17 mouse cellular contexts compared by ENCODE assay signal in the genomic region with DNA sequence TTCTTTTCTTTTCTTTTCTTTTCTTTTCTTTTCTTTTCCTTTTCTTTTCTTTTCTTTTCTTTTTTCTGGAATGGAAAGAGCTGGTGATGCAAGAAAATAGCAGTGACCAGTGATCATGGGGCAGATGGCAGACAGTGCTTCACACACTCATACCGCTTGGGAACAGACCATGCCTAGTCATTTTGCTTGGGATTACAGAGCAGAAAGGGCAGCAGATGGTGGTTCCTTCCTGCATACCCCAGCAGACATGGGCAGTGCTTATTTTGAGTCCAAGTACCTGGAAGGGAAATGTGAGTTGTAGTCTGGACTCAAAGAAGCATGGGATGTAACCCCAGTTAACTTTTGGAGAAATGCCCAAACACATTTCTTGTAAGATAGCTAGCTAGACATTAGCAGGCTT.
"Had no signal": no experiment of that assay in that cellular context is flagged by ENCODE, and none has a peak within 500 bp of the region (broad histone marks: within the 10 kb centered on the region; RNA-seq: fewer than 3 reads in every experiment).

No protein-coding gene starts in this region.

- H3K9ac ChIP-seq: liver, embryonic 13.5 days; liver, postnatal 0 days; lung, embryonic 15.5 days; midbrain, embryonic 12.5 days; stomach, embryonic 15.5 days had no signal

- H3K4me1 ChIP-seq: liver, embryonic 13.5 days; lung, embryonic 15.5 days; midbrain, embryonic 12.5 days; stomach, embryonic 15.5 days had no signal

- ATAC-seq: liver, postnatal 0 days; midbrain, embryonic 16.5 days had no signal

- H3K36me3 ChIP-seq: liver, embryonic 13.5 days; lung, embryonic 15.5 days; midbrain, embryonic 12.5 days; stomach, embryonic 15.5 days had no signal

- DNase-seq: kidney, adult 8-10 months; kidney, postnatal 36 days; liver; liver, embryonic 13.5 days; liver, postnatal 0 days; lung, postnatal 14 days; right cerebral cortex, postnatal 14 days; thymus, adult 2 months; thymus, postnatal 25 days had no signal

- H3K9me3 ChIP-seq: liver, embryonic 13.5 days; lung, embryonic 15.5 days; midbrain, embryonic 12.5 days; stomach, embryonic 15.5 days had no signal

- H3K4me3 ChIP-seq: layer of hippocampus, adult 2 months; liver, embryonic 13.5 days; lung, embryonic 15.5 days; megakaryocyte, embryonic 14.5 days; midbrain, embryonic 12.5 days; stomach, embryonic 15.5 days had no signal

- H3K27me3 ChIP-seq: liver, embryonic 13.5 days; lung, embryonic 15.5 days; megakaryocyte, embryonic 14.5 days; midbrain, embryonic 12.5 days; stomach, embryonic 15.5 days had no signal

- H3K4me2 ChIP-seq: liver, embryonic 13.5 days; lung, embryonic 15.5 days; midbrain, embryonic 12.5 days; stomach, embryonic 15.5 days had no signal

- H3K27ac ChIP-seq: kidney, postnatal 0 days; layer of hippocampus, adult 2 months; liver, embryonic 13.5 days; lung, embryonic 15.5 days; macrophage; midbrain, embryonic 12.5 days; stomach, embryonic 15.5 days had no signal
